Mouse (Mus musculus): ENCODE data around the gene Prr15l. TPM values are rescaled to one million over a fixed set of nuclear protein-coding genes. Genes with fewer than 3 reads are reported as not detected.

The Prr15l gene
- total RNA-seq (2023), result not detected

GRCm38 (mm10) chr11:96928088-96928487 lies at the start of gene Prr15l:
Gene Prr15l, plus strand, starts transcription at chr11:96928104.

GRCm38 (mm10) chr11:96916044-96916884 lies 11.6 kb upstream of the Prr15l start, which contains the start of gene Cdk5rap3:
Gene Cdk5rap3, minus strand, starts transcription at chr11:96916496.

GRCm38 (mm10) chr11:96943746-96944304 lies 15.9 kb downstream of the Prr15l start, which contains the start of gene Pnpo:
Gene Pnpo, minus strand, starts transcription at chr11:96943986.

GRCm38 (mm10) chr11:96982859-96983258 lies 55.0 kb downstream of the Prr15l start, which contains the start of gene Sp2:
Gene Sp2, minus strand, starts transcription at chr11:96982959.

Other genes with a start within 250 kb of the Prr15l start
- 10 to 100 TPM; 31.1 to 46.5 TPM for gene Snx11, start 150.5 kb upstream of the Prr15l start, total RNA-seq (2023)
- gene Cbx1, start 139.0 kb upstream of the Prr15l start, total RNA-seq (2023), result 10 to 100 TPM; 29.1 to 32.9 TPM
- 10 to 100 TPM; 59.8 to 96.1 TPM for gene Nfe2l1, start 98.1 kb upstream of the Prr15l start, total RNA-seq (2023)
- gene Copz2, start 78.2 kb upstream of the Prr15l start, total RNA-seq (2023), result 1 to 10 TPM; 1.8 to 4.5 TPM
- gene Cdk5rap3, start 11.6 kb upstream of the Prr15l start, total RNA-seq (2023), result 10 to 100 TPM; 48.2 to 51.0 TPM
- 10 to 100 TPM; 23.0 to 23.8 TPM for gene Pnpo, start 15.9 kb downstream of the Prr15l start, total RNA-seq (2023)
- 10 to 100 TPM; 35.9 to 41.8 TPM for gene Sp2, start 54.9 kb downstream of the Prr15l start, total RNA-seq (2023)
- not detected for gene Sp6, start 85.3 kb downstream of the Prr15l start, total RNA-seq (2023)
- gene Scrn2, start 101.8 kb downstream of the Prr15l start, total RNA-seq (2023), result 1 to 10 TPM in 1 of 2 experiments, under 1 TPM in 1; 0.67 to 1.5 TPM
- gene Lrrc46, start 113.3 kb downstream of the Prr15l start, total RNA-seq (2023), result not detected
- 10 to 100 TPM; 38.5 to 41.1 TPM for gene Mrpl10, start 113.5 kb downstream of the Prr15l start, total RNA-seq (2023)
- gene Osbpl7, start 122.5 kb downstream of the Prr15l start, total RNA-seq (2023), result 10 to 100 TPM; 12.7 to 17.6 TPM
- gene Tbx21, start 187.2 kb downstream of the Prr15l start, total RNA-seq (2023), result under 1 TPM in 1 of 2 experiments, not detected in 1; 0.21 TPM
- 10 to 100 TPM; 46.7 to 50.4 TPM for gene Tbkbp1, start 223.4 kb downstream of the Prr15l start, total RNA-seq (2023)